Mouse (Mus musculus): Measurements from ENCODE around the gene Zfp408. TPM values are rescaled to one million over a fixed set of nuclear protein-coding genes. Genes with fewer than 3 reads are reported as not detected.
"Not testable (repeated sequence)": the region's sequence is repeated elsewhere in the genome, so short reads cannot be mapped to it uniquely, and the experiment has no call there.

Gene Zfp408
- polyA plus RNA-seq, 1 experiment from 2014 or later: 6.2 TPM

DNA sequence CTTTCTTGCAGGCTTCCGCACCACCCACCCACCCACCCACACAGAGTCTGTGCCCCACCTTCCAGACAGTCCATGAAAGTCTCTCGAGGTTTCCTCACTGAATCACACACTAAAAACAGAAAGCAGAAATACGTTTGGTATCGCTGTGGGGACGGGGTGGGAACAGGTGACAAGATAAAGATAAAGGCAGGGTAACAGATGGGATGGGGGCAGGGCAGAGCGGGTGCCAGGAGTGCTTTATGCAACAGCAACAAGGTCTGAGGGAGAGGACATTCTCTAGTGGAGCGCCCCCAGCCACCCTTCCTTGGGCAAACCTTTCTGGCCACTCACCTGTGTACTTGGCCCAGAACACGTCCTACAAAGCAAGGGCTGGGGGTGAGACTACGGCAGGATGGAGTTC is 14.8 kb downstream of the Zfp408 start:
- H3K4me2 ChIP-seq: no peak overlapping the region
- no peaks in the 10 kb centered on the region for H3K27me3 ChIP-seq (ENCODE audit: control insufficient read depth, insufficient read depth, low read length)
- 58% methylated on average over 9 of the region's 9 CpGs for WGBS (ENCODE audit: insufficient replicate concordance)
- ATAC-seq (replicated peaks; ENCODE audit: insufficient number of reproducible peaks, low FRiP score, low TSS enrichment): no peak
- no peaks in the 10 kb centered on the region for H3K4me1 ChIP-seq (ENCODE audit: control insufficient read depth, insufficient read depth, low read length)
- H3K4me3 ChIP-seq (ENCODE audit: low read depth, low read length): no peak overlapping the region
- H3K36me3 ChIP-seq (ENCODE audit: control insufficient read depth, insufficient read depth, low read length): no peaks in the 10 kb centered on the region
- no peak overlapping the region for H3K9ac ChIP-seq (ENCODE audit: low read depth, low read length)
- no peak overlapping the region for H3K27ac ChIP-seq (ENCODE audit: low read depth, low read length)
- no peaks in the 10 kb centered on the region for H3K9me3 ChIP-seq (replicated peaks; ENCODE audit: control insufficient read depth, low read length)

DNA sequence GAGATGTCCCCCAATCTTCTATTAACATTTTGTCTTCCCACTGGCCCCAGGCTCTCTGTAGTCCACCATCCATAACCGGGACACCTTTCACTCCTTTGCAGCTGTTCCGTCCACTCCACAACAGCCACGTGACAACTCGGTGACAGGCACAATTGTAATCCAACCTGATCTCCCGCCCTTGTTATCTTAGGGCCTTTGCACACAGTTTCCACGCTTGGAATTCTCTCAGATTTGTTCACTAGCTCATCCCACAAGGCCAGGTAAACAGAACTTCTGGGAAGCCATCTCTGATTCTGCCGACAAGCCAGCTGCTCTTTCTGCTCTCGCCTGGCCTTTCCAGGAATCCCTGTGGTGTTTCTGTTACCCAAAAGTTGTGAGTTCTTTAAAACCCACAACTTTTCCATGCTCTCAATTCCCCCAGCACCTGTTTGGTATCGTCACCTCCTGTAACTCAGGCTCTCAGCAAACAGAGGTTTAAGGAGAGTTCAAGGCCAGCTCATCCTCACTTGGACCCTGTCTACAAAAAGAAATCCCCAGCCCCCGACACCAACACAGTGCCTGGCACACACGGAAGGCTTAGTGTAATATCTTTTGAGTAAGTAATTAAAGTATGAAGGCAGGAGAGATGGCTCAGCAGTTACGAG is 16.1 kb downstream of the Zfp408 start:
- H3K36me3 ChIP-seq (ENCODE audit: control insufficient read depth, insufficient read depth, low read length): no peaks in the 10 kb centered on the region
- ATAC-seq (replicated peaks; ENCODE audit: insufficient number of reproducible peaks, low FRiP score, low TSS enrichment): no peak
- H3K27me3 ChIP-seq (ENCODE audit: control insufficient read depth, insufficient read depth, low read length): no peaks in the 10 kb centered on the region
- H3K9ac ChIP-seq (ENCODE audit: low read depth, low read length): no peak overlapping the region
- H3K4me3 ChIP-seq (ENCODE audit: low read depth, low read length): no peak overlapping the region
- WGBS (ENCODE audit: insufficient replicate concordance): 69% methylated on average over 12 of the region's 12 CpGs
- no peak overlapping the region for H3K27ac ChIP-seq (ENCODE audit: low read depth, low read length)
- H3K9me3 ChIP-seq (replicated peaks; ENCODE audit: control insufficient read depth, low read length): no peaks in the 10 kb centered on the region
- no peak overlapping the region for H3K4me2 ChIP-seq
- H3K4me1 ChIP-seq (ENCODE audit: control insufficient read depth, insufficient read depth, low read length): no peaks in the 10 kb centered on the region

- Histone ChIP-seq H3K4me3 (ENCODE audit: low read depth, low read length) (no peak overlapping the region), H3K9ac (ENCODE audit: low read depth, low read length) (no peak overlapping the region), H3K36me3 (ENCODE audit: control insufficient read depth, insufficient read depth, low read length) (no peaks in the 10 kb centered on the region), H3K4me2 (no peak overlapping the region), H3K27me3 (ENCODE audit: control insufficient read depth, insufficient read depth, low read length) (no peaks in the 10 kb centered on the region), H3K4me1 (ENCODE audit: control insufficient read depth, insufficient read depth, low read length) (no peaks in the 10 kb centered on the region), H3K27ac (ENCODE audit: low read depth, low read length) (no peak overlapping the region), H3K9me3 (replicated peaks; ENCODE audit: control insufficient read depth, low read length) (no peaks in the 10 kb centered on the region)
- ATAC-seq (replicated peaks; ENCODE audit: insufficient number of reproducible peaks, low FRiP score, low TSS enrichment): no peak
- 72% methylated on average over 5 of the region's 5 CpGs for WGBS (ENCODE audit: insufficient replicate concordance)
Measured at GRCm38 (mm10) chr2:91632316-91632715, 17.3 kb downstream of the Zfp408 start.

- Histone ChIP-seq H3K36me3 (ENCODE audit: control insufficient read depth, insufficient read depth, low read length) (no peaks in the 10 kb centered on the region), H3K4me2 (no peak overlapping the region), H3K4me3 (ENCODE audit: low read depth, low read length) (no peak overlapping the region), H3K9me3 (replicated peaks; ENCODE audit: control insufficient read depth, low read length) (no peaks in the 10 kb centered on the region), H3K4me1 (ENCODE audit: control insufficient read depth, insufficient read depth, low read length) (no peaks in the 10 kb centered on the region), H3K27ac (ENCODE audit: low read depth, low read length) (no peak overlapping the region), H3K9ac (ENCODE audit: low read depth, low read length) (no peak overlapping the region), H3K27me3 (ENCODE audit: control insufficient read depth, insufficient read depth, low read length) (no peaks in the 10 kb centered on the region)
- ATAC-seq (replicated peaks; ENCODE audit: insufficient number of reproducible peaks, low FRiP score, low TSS enrichment): no peak
- 82% methylated on average over 5 of the region's 5 CpGs for WGBS (ENCODE audit: insufficient replicate concordance)
Measured at GRCm38 (mm10) chr2:91631826-91632225, 17.8 kb downstream of the Zfp408 start.

DNA sequence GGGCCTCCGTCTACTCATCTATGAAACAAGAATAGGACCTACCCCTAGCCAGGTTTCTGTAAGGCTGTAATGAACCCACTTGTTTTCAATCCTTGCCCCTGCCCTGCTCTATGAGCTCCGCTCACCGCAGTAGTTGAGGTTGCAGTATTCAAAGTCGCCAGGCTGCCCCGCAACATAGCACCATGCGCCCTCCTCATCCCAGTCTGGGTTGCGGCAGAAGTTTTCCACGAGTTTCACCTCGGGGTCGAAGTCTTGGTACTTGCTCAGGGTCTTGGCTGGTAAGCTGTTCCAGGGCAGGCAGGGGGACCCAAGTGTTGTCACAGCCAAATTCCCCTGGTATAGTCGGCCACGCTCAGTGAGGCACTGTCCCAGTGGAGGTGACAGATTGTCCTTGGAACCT is 19.2 kb downstream of the Zfp408 start:
- H3K4me2 ChIP-seq: no peak overlapping the region
- H3K27me3 ChIP-seq (ENCODE audit: control insufficient read depth, insufficient read depth, low read length): no peaks in the 10 kb centered on the region
- no peaks in the 10 kb centered on the region for H3K4me1 ChIP-seq (ENCODE audit: control insufficient read depth, insufficient read depth, low read length)
- H3K27ac ChIP-seq (ENCODE audit: low read depth, low read length): no peak overlapping the region
- H3K36me3 ChIP-seq (ENCODE audit: control insufficient read depth, insufficient read depth, low read length): no peaks in the 10 kb centered on the region
- ATAC-seq (replicated peaks; ENCODE audit: insufficient number of reproducible peaks, low FRiP score, low TSS enrichment): no peak
- 83% methylated on average over 12 of the region's 12 CpGs for WGBS (ENCODE audit: insufficient replicate concordance)
- no peak overlapping the region for H3K4me3 ChIP-seq (ENCODE audit: low read depth, low read length)
- no peak overlapping the region for H3K9ac ChIP-seq (ENCODE audit: low read depth, low read length)
- no peaks in the 10 kb centered on the region for H3K9me3 ChIP-seq (replicated peaks; ENCODE audit: control insufficient read depth, low read length)

GRCm38 (mm10) chr2:91629682-91630081 is 19.9 kb downstream of the Zfp408 start:
- ATAC-seq (replicated peaks; ENCODE audit: insufficient number of reproducible peaks, low FRiP score, low TSS enrichment): no peak
- H3K4me2 ChIP-seq: no peak overlapping the region
- H3K27me3 ChIP-seq (ENCODE audit: control insufficient read depth, insufficient read depth, low read length): no peaks in the 10 kb centered on the region

DNA sequence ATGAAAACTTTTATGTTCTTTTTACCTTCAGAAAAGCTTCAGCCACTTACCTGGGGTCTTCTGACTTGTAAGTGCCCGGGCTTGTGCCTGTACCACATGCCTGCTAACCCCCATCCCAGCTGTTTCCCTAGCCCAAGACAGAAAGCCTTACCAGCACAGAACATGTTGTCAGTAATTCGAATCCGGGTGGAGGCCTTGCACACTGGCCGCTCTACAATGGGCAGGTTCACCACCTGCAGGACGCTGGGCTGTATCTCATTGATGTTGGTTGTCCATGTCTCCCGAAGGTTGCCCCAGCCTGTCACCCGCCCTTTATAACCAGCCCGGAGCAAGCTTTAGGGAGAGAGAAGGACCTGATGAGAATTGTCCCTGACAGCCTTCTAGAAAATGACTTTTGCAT is 21.4 kb downstream of the Zfp408 start:
- 90% methylated on average over 8 of the region's 8 CpGs for WGBS (ENCODE audit: insufficient replicate concordance)
- H3K4me3 ChIP-seq (ENCODE audit: low read depth, low read length): no peak overlapping the region
- no peak overlapping the region for H3K27ac ChIP-seq (ENCODE audit: low read depth, low read length)
- H3K9me3 ChIP-seq (replicated peaks; ENCODE audit: control insufficient read depth, low read length): no peaks in the 10 kb centered on the region
- no peaks in the 10 kb centered on the region for H3K27me3 ChIP-seq (ENCODE audit: control insufficient read depth, insufficient read depth, low read length)
- ATAC-seq (replicated peaks; ENCODE audit: insufficient number of reproducible peaks, low FRiP score, low TSS enrichment): no peak
- no peaks in the 10 kb centered on the region for H3K4me1 ChIP-seq (ENCODE audit: control insufficient read depth, insufficient read depth, low read length)
- H3K36me3 ChIP-seq (ENCODE audit: control insufficient read depth, insufficient read depth, low read length): no peaks in the 10 kb centered on the region
- no peak overlapping the region for H3K4me2 ChIP-seq
- no peak overlapping the region for H3K9ac ChIP-seq (ENCODE audit: low read depth, low read length)

More at GRCm38 (mm10) chr2:91629682-91630081, 19.9 kb downstream of the Zfp408 start:
- Histone ChIP-seq H3K4me3 (ENCODE audit: low read depth, low read length) (no peak overlapping the region), H3K9me3 (replicated peaks; ENCODE audit: control insufficient read depth, low read length) (no peaks in the 10 kb centered on the region), H3K27ac (ENCODE audit: low read depth, low read length) (no peak overlapping the region), H3K36me3 (ENCODE audit: control insufficient read depth, insufficient read depth, low read length) (no peaks in the 10 kb centered on the region), H3K9ac (ENCODE audit: low read depth, low read length) (no peak overlapping the region), H3K4me1 (ENCODE audit: control insufficient read depth, insufficient read depth, low read length) (no peaks in the 10 kb centered on the region)
- 75% methylated on average over 18 of the region's 18 CpGs for WGBS (ENCODE audit: insufficient replicate concordance)

DNA sequence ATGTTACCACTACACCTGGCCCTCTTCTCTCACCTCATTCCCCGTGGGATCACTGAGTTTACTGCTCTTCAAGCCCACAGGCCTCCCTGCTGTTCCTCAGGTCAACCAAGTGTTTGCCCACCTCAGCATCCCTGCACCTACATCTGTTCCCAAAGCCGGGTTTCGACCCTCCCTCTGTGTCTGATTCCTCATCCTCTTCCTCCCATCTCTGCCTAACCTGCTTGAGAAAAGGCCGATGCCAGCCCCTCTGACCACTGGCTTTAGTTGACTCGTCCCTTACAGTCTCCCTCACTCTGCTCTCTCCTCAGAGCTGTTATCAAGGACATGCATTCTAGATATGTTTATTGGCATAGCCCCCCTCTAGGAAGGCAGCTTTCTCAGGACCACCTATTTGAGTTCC is 22.1 kb downstream of the Zfp408 start:
- Histone ChIP-seq H3K27ac (ENCODE audit: low read depth, low read length) (no peak overlapping the region), H3K4me1 (ENCODE audit: control insufficient read depth, insufficient read depth, low read length) (no peaks in the 10 kb centered on the region), H3K36me3 (ENCODE audit: control insufficient read depth, insufficient read depth, low read length) (peaks cover 3% of the 10 kb centered on the region; the same call in 1 of the 2 replicates), H3K9me3 (replicated peaks; ENCODE audit: control insufficient read depth, low read length) (no peaks in the 10 kb centered on the region), H3K27me3 (ENCODE audit: control insufficient read depth, insufficient read depth, low read length) (no peaks in the 10 kb centered on the region), H3K4me2 (no peak overlapping the region), H3K9ac (ENCODE audit: low read depth, low read length) (no peak overlapping the region), H3K4me3 (ENCODE audit: low read depth, low read length) (no peak overlapping the region)
- 74% methylated on average over 5 of the region's 5 CpGs for WGBS (ENCODE audit: insufficient replicate concordance)
- no peak for ATAC-seq (replicated peaks; ENCODE audit: insufficient number of reproducible peaks, low FRiP score, low TSS enrichment)

DNA sequence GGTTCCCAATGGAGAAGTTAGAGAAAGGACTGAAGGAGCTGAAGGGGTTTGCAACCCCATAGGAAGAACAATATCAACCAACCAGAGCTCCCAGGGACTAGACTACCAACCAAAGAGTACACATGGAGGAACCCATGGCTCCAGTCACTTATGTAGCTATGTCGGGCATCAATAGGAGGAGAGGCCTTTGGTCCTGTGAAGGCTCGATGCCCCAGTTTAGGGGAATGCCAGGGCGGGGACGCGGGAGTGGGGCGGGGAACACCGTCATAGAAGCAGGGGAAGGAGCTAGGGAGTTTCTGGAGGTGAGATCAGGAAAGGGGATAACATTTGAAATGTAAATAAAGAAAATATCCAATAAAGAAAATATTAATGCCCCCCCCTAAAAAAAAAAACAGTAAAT is 26.2 kb downstream of the Zfp408 start:
- ATAC-seq (replicated peaks; ENCODE audit: insufficient number of reproducible peaks, low FRiP score, low TSS enrichment); H3K4me3 ChIP-seq (ENCODE audit: low read depth, low read length); H3K9me3 ChIP-seq (replicated peaks; ENCODE audit: control insufficient read depth, low read length); H3K4me2 ChIP-seq; H3K27me3 ChIP-seq (ENCODE audit: control insufficient read depth, insufficient read depth, low read length); H3K9ac ChIP-seq (ENCODE audit: low read depth, low read length); H3K27ac ChIP-seq (ENCODE audit: low read depth, low read length); H3K4me1 ChIP-seq (ENCODE audit: control insufficient read depth, insufficient read depth, low read length): not testable (repeated sequence)
- peaks cover 30% of the 10 kb centered on the region for H3K36me3 ChIP-seq (ENCODE audit: control insufficient read depth, insufficient read depth, low read length)
- 92% methylated on average over 7 of the region's 7 CpGs for WGBS (ENCODE audit: insufficient replicate concordance)

Data from heart, embryonic 11.5 days (tissue).